Mouse (Mus musculus): ENCODE measurements around the gene Krtap13. TPM values are rescaled to one million over a fixed set of nuclear protein-coding genes. Genes with fewer than 3 reads are reported as not detected.
"Not testable (repeated sequence)": the region's sequence is repeated elsewhere in the genome, so short reads cannot be mapped to it uniquely, and the experiment has no call there.

Krtap13 gene
- total RNA-seq (2017): not detected in 2 replicates

DNA sequence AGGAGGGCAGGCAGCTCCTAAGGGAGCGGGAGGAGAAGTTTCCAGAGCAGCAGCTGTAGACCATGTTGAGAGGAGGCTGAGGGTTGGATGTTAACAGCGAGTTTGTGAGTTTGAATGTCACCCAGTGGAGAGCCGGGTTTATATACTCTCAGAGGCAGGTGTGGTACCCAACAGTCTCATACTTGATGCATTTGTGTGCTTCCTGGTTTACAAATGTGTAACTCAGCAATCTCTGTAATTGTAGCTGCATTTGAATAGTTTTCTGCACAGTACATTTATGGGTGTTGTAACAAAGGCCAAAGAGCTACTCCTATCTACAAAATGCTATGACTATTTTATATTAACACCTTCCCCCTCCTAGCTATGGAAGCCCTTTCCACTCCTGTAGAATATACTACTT is at the start of gene Krtap13:
Krtap13 (minus strand) TSS at position 101 of the 400 bp plus-strand sequence.
- not testable (repeated sequence) for ATAC-seq (replicated peaks in 1 of 2; ENCODE audit: insufficient read depth in 1 of 2, low FRiP score in 2 of 2, low TSS enrichment in 1 of 2, low read depth in 1 of 2, poor library complexity in 2 of 2, severe bottlenecking in 2 of 2)

- no peak for ATAC-seq (replicated peaks in 1 of 2; ENCODE audit: insufficient read depth in 1 of 2, low FRiP score in 2 of 2, low TSS enrichment in 1 of 2, low read depth in 1 of 2, poor library complexity in 2 of 2, severe bottlenecking in 2 of 2)
Observed at GRCm38 (mm10) chr16:88786786-88787185, 35.4 kb upstream of the Krtap13 start.

DNA sequence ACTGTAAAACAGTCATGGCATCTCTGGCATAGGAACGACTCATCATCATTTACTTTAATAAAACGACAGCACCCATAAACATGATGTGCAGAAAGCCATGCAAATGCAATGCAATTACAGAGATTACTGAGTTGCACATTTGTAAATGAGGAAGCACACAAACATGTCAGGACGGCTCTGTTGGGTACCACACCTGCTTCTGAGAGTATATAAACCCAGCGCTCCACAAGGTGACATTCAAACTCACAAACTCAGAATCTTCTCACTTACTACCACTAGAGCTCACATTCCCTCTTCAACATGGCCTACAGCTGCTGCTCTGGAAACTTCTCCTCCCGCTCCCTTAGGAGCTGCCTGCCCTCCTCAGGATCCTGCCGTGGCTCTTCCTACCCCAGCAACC is 26.2 kb upstream of the Krtap13 start, which contains the start of gene Gm5965:
Gm5965 (plus strand) TSS at position 301 of the 400 bp plus-strand sequence.
- no peak for ATAC-seq (replicated peaks in 1 of 2; ENCODE audit: insufficient read depth in 1 of 2, low FRiP score in 2 of 2, low TSS enrichment in 1 of 2, low read depth in 1 of 2, poor library complexity in 2 of 2, severe bottlenecking in 2 of 2)

GRCm38 (mm10) chr16:88774106-88774505 is 22.7 kb upstream of the Krtap13 start, which contains the start of gene 2310057N15Rik:
Gene 2310057N15Rik (minus strand): TSS chr16:88774206.
- ATAC-seq (replicated peaks in 1 of 2; ENCODE audit: insufficient read depth in 1 of 2, low FRiP score in 2 of 2, low TSS enrichment in 1 of 2, low read depth in 1 of 2, poor library complexity in 2 of 2, severe bottlenecking in 2 of 2): no peak

- not testable (repeated sequence) for ATAC-seq (replicated peaks in 1 of 2; ENCODE audit: insufficient read depth in 1 of 2, low FRiP score in 2 of 2, low TSS enrichment in 1 of 2, low read depth in 1 of 2, poor library complexity in 2 of 2, severe bottlenecking in 2 of 2)
Observed at GRCm38 (mm10) chr16:88758547-88758946, 7.1 kb upstream of the Krtap13 start, which contains the start of gene 2310034C09Rik. Gene 2310034C09Rik (plus strand): TSS chr16:88758847.

- ATAC-seq (replicated peaks in 1 of 2; ENCODE audit: insufficient read depth in 1 of 2, low FRiP score in 2 of 2, low TSS enrichment in 1 of 2, low read depth in 1 of 2, poor library complexity in 2 of 2, severe bottlenecking in 2 of 2): no peak
Observed at GRCm38 (mm10) chr16:88747943-88748342, 3.5 kb downstream of the Krtap13 start.

DNA sequence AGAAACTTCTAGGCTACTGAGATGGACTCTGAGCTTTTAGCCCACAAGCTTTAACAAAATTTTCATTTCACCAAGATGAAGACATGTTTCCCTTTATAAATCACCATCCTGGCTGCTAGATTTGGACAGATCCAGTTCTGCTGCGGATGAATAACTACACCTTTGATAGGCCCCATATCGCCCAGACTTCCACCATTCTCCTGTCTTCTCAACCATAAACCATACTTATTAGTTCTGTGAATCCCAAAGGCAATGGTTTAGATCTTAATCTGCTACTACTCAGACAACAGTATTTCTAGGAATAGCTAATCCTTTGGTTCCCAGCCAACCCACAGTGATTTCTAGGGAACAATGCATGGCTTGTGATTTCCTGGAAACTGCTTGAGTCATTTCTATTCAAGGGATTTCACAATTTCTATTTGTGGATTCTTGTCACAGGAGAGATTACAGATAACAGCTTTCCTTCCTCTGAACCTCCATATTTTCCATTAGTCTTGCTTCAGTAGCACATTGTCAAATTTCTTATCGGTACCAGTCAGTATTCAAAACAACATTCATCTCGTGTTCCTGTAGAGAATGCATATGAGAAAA is 6.6 kb downstream of the Krtap13 start:
- ATAC-seq (replicated peaks in 1 of 2; ENCODE audit: insufficient read depth in 1 of 2, low FRiP score in 2 of 2, low TSS enrichment in 1 of 2, low read depth in 1 of 2, poor library complexity in 2 of 2, severe bottlenecking in 2 of 2): no peak

DNA sequence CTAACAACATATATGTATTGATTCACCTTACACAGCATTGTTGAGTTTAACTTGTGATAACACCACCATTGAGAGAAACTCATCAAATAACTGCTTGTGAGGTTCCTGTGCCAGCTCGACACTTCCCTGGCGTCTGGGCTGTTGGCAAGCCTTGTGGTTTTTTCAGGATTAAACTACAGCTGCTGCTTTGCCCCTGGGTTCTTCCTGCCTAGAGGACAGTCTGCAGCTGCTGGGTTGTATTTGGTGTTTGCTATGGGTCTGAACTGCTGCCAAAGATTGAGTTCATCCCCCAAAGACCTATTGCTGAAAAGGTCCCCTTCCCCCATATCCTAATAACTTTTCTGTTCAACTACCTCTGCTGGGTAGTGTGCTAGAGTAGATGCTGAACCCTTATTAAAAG is 16.0 kb downstream of the Krtap13 start:
- ATAC-seq (replicated peaks in 1 of 2; ENCODE audit: insufficient read depth in 1 of 2, low FRiP score in 2 of 2, low TSS enrichment in 1 of 2, low read depth in 1 of 2, poor library complexity in 2 of 2, severe bottlenecking in 2 of 2): no peak

DNA sequence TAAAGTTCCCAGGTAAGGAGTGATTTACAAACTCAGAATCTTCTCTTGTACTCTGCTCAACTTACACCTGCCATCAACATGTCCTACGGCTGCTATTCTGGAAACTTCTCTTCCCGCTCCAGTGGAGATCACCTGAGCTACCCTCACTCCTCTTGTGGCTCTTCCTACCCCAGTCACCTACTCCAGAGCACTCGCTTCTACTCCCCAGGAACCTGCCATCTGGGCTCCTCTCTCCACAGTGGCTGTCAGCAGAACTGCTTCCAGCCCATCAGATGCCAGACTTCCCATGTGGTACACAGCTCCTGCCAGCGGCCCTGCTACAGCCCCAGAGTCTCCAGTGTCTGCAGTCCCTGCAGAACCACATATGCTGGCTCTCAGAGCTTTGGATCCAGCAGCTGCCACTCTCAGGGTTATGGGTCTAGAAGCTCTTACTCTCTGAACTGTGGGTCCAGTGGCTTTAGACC is 22.6 kb downstream of the Krtap13 start, which contains the start of gene Krtap13-1:
Krtap13-1 (plus strand) TSS at position 51 of the 464 bp plus-strand sequence.
- no peak for ATAC-seq (replicated peaks in 1 of 2; ENCODE audit: insufficient read depth in 1 of 2, low FRiP score in 2 of 2, low TSS enrichment in 1 of 2, low read depth in 1 of 2, poor library complexity in 2 of 2, severe bottlenecking in 2 of 2)

DNA sequence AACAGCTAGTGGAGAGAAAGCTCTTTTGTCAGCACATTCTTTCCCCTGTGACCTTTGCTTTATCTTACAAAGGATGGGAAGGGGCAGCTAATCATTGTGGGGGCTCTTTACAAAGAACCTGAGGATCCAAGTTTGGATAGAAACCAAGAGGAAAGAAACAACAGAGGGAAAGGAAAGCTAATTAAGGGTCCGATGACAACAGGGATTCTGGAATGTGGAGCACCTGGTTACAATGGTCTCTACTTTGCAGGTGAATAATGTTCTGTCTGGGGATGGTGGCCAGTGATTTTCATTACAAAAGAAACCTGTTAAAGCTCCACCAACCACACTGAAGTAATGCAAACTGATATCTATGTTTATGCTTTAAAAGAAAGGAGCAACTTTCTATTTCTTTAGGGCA is 31.4 kb downstream of the Krtap13 start:
- no peak for ATAC-seq (replicated peaks in 1 of 2; ENCODE audit: insufficient read depth in 1 of 2, low FRiP score in 2 of 2, low TSS enrichment in 1 of 2, low read depth in 1 of 2, poor library complexity in 2 of 2, severe bottlenecking in 2 of 2)

DNA sequence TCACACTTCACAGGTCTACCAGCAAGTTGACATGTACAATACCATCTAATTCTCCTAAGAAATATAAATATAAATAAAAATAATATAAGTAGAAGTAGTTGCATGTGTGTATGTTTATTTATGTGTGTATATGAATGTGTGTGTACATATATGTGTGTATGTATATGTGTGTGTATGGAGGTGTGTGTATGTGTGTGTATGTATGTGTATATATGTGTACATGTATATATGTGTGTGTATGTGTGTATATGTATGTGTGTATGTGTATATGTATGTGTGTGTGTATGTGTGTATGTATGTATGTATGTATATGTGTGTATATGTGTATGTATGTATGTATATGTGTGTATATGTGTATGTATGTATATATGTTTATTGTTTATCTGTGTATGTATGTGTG is 34.9 kb downstream of the Krtap13 start:
- ATAC-seq (replicated peaks in 1 of 2; ENCODE audit: insufficient read depth in 1 of 2, low FRiP score in 2 of 2, low TSS enrichment in 1 of 2, low read depth in 1 of 2, poor library complexity in 2 of 2, severe bottlenecking in 2 of 2): no peak

GRCm38 (mm10) chr16:88711245-88711644 is 40.2 kb downstream of the Krtap13 start:
- ATAC-seq (replicated peaks in 1 of 2; ENCODE audit: insufficient read depth in 1 of 2, low FRiP score in 2 of 2, low TSS enrichment in 1 of 2, low read depth in 1 of 2, poor library complexity in 2 of 2, severe bottlenecking in 2 of 2): no peak

- no peak for ATAC-seq (replicated peaks in 1 of 2; ENCODE audit: insufficient read depth in 1 of 2, low FRiP score in 2 of 2, low TSS enrichment in 1 of 2, low read depth in 1 of 2, poor library complexity in 2 of 2, severe bottlenecking in 2 of 2)
Observed at GRCm38 (mm10) chr16:88710757-88711156, 40.7 kb downstream of the Krtap13 start.

DNA sequence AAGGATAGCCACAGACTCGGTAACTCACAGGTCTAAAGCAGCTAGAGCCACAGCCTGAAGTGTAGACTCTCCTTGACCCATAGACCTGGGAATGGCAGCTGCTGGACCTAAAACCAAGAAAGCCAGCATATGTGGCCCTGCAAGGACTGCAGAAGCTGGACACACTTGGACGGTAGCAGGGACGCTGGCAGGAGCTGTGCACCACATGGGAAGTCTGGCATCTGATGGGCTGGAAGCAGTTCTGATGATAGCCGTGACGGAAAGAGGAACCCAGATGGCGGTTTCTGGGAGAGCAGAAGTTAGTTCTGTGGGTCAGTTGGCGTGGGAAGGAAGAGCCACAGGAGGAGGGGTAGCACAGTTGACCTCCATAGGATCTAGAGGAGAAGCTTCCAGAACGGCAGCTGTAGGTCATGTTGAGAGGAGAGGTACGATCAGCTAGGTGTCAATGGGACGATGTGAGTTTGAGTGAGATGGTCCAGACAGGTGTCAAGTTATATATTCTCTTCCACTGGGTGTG is 43.9 kb downstream of the Krtap13 start, which contains the start of gene 2310061N02Rik:
2310061N02Rik (minus strand) TSS at position 467 of the 517 bp plus-strand sequence.
- no peak for ATAC-seq (replicated peaks in 1 of 2; ENCODE audit: insufficient read depth in 1 of 2, low FRiP score in 2 of 2, low TSS enrichment in 1 of 2, low read depth in 1 of 2, poor library complexity in 2 of 2, severe bottlenecking in 2 of 2)

DNA sequence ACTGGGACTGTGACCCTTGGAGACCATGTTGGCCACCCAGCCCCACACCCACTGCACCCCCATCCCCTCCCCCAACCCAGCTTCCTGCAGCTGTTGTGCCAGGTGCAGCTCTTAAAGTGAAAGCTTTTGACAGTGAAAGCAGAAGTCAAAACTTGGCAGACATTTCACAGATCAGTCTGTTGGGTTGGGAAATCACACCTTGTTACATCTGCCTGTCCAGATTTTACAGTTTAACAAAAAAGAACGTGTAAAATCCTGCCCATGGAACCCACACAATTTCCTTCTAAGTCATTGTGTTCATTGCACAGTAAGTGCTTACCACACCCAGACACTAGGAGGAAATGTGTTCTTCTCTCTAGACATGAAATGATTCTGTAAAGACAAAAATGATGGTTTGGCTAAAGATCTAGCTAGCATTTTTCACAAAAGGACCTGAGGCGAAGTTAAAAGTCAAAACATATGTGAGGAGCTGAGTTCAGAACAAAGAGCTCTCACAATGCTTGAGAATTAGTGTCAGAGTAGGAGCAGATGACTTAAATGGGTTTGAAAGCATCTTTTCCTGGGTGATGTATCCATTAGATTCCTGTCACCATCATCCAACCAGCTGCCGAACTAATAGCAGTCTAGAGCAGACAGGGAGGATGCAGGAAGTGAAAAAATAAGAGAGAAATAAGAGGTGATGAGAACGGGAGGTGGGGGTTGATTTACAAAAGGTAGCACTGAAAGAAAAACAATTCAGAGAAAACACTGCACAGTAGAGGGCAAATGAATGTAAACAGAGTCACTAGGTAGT is 50.2 kb downstream of the Krtap13 start:
- ATAC-seq (replicated peaks in 1 of 2; ENCODE audit: insufficient read depth in 1 of 2, low FRiP score in 2 of 2, low TSS enrichment in 1 of 2, low read depth in 1 of 2, poor library complexity in 2 of 2, severe bottlenecking in 2 of 2): peak; percentile 53 to 81

Measured in hematopoietic stem cell, adult 5-6 weeks (primary cell).